Mouse (Mus musculus): ENCODE results near the gene Mpzl1. TPM values are rescaled to one million over a fixed set of nuclear protein-coding genes. Genes with fewer than 3 reads are reported as not detected.
A peak's percentile ranks its signal among the peaks of the same experiment; 100 is the strongest.

The Mpzl1 gene
- polyA plus RNA-seq, 1 experiment from 2014 or later, result 149 TPM

DNA sequence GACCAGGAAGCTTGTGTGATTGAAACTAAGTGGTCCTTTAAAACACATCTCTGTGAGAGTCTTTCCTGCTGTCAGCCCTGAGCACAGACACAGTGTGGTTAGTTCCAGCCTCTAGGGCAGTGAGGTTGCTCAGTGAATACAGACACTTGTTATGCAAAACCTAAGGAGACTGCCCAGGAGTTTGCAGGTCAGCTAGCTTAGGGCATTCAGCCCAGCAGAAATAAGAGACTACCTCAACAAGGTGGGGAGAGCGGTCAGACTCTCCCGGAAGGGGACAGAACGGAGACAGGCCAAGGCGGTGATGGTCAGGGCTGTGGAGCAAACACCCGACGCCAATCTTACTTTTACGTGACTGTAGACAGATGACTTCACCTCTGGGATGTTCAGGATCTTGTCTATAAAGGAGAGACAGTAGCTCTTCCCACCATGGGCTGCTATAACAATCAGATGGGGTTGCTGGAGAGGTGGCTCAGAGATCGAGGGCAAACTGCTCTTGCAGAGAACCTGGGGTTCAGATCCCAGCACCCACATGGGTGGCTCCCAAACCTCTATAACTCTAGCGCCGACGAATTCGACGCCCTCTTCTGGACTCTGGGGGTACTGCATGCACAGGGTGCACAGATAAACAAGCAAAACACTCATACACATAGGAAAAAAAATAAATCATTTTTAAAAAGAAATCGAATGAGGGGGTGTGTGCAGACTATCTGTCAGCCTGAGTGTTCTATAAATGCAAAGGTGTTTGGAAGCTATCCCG, 44.7 kb upstream of the Mpzl1 start:
- no peaks in the 10 kb centered on the region for H3K27me3 ChIP-seq (replicated peaks; ENCODE audit: insufficient read depth, low read length)
- H3K27ac ChIP-seq (ENCODE audit: low read length), result no peak overlapping the region
- no peaks in the 10 kb centered on the region for H3K9me3 ChIP-seq (ENCODE audit: low read length)
- H3K4me2 ChIP-seq (replicated peaks; ENCODE audit: low read depth, low read length), result no peak overlapping the region
- 79% methylated on average over 15 of the region's 15 CpGs for WGBS
- no peak overlapping the region for H3K9ac ChIP-seq (replicated peaks; ENCODE audit: low read depth)
- TF ChIP-seq EP300 (IDR thresholded peaks at IDR 0.05) (no peak), CTCF (IDR thresholded peaks at IDR 0.05) (peak; percentile 14; the same call in 1 of the 2 replicates)
- no peaks in the 10 kb centered on the region for H3K36me3 ChIP-seq (ENCODE audit: insufficient read depth, low read length)
- ATAC-seq, result no peak
- DNase-seq (ENCODE audit: low spot score), result no peak
- H3K4me1 ChIP-seq (ENCODE audit: insufficient read depth, low read depth, low read length), result peaks cover 8% of the 10 kb centered on the region
- H3K4me3 ChIP-seq (ENCODE audit: low read depth, low read length), result no peak overlapping the region

DNA sequence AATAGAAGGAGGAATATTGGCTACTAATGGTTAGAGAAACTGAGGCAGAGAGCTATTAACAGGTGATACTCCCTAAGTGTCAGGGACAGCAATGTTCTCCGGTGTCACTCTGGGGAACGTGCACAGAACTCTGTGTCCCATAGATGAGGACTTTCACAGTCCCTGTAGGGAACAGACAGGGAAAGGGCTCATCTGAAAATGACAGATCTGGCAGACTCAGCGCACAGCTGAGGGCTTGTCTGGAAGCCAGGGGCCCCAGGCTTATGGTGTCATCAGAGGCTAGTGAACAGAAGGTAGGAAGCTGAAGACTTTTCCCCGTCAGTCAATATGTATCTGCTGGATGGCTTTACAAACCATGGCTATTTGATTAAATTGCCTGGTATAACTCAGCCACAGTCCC, 43.2 kb upstream of the Mpzl1 start:
- Histone ChIP-seq H3K36me3 (ENCODE audit: insufficient read depth, low read length) (no peaks in the 10 kb centered on the region), H3K9ac (replicated peaks; ENCODE audit: low read depth) (no peak overlapping the region), H3K4me1 (ENCODE audit: insufficient read depth, low read depth, low read length) (peaks cover 8% of the 10 kb centered on the region), H3K27me3 (replicated peaks; ENCODE audit: insufficient read depth, low read length) (no peaks in the 10 kb centered on the region), H3K27ac (ENCODE audit: low read length) (no peak overlapping the region), H3K4me3 (ENCODE audit: low read depth, low read length) (no peak overlapping the region), H3K9me3 (ENCODE audit: low read length) (no peaks in the 10 kb centered on the region), H3K4me2 (replicated peaks; ENCODE audit: low read depth, low read length) (no peak overlapping the region)
- ATAC-seq (no peak), DNase-seq (ENCODE audit: low spot score) (no peak)
- TF ChIP-seq EP300 (IDR thresholded peaks at IDR 0.05), result no peak
- TF ChIP-seq CTCF (IDR thresholded peaks at IDR 0.05), result no peak
- WGBS, result 67% methylated on average over 4 of the region's 4 CpGs

DNA sequence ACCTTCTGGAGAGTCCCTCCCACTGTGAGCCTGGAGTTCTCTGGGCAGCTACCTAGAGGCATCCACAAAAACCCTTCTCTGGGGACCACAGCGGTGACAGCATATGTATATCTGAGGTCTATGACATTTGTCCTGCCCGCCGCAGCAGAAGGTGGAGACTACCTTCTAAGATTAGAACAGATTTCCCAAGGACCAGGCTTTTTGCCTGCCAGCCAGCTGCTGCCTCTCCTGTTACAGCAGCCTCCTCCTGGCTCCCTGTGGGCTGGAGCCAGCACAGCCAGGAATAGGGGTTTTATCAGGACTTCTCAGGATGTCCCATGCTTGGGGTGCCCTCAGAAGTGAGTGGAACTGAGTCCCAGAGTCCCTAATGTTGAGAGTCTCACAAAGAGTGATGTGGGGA, 42.7 kb upstream of the Mpzl1 start:
- no peak; the same call in 1 of the 2 replicates for ATAC-seq
- H3K9ac ChIP-seq (replicated peaks; ENCODE audit: low read depth), result no peak overlapping the region
- DNase-seq (ENCODE audit: low spot score), result no peak
- WGBS, result 60% methylated on average over 3 of the region's 3 CpGs
- H3K4me1 ChIP-seq (ENCODE audit: insufficient read depth, low read depth, low read length), result peaks cover 5% of the 10 kb centered on the region
- H3K9me3 ChIP-seq (ENCODE audit: low read length), result no peaks in the 10 kb centered on the region
- TF ChIP-seq CTCF (IDR thresholded peaks at IDR 0.05), result no peak
- no peak for TF ChIP-seq EP300 (IDR thresholded peaks at IDR 0.05)
- H3K27me3 ChIP-seq (replicated peaks; ENCODE audit: insufficient read depth, low read length), result no peaks in the 10 kb centered on the region
- H3K36me3 ChIP-seq (ENCODE audit: insufficient read depth, low read length), result no peaks in the 10 kb centered on the region
- no peak overlapping the region for H3K4me3 ChIP-seq (ENCODE audit: low read depth, low read length)
- H3K4me2 ChIP-seq (replicated peaks; ENCODE audit: low read depth, low read length), result no peak overlapping the region
- H3K27ac ChIP-seq (ENCODE audit: low read length), result no peak overlapping the region

- H3K27me3 ChIP-seq (replicated peaks; ENCODE audit: insufficient read depth, low read length), result no peaks in the 10 kb centered on the region
- no peaks in the 10 kb centered on the region for H3K4me1 ChIP-seq (ENCODE audit: insufficient read depth, low read depth, low read length)
- H3K9ac ChIP-seq (replicated peaks; ENCODE audit: low read depth), result no peak overlapping the region
- no peak overlapping the region for H3K4me3 ChIP-seq (ENCODE audit: low read depth, low read length)
- no peak overlapping the region for H3K27ac ChIP-seq (ENCODE audit: low read length)
- WGBS, result 83% methylated on average over 9 of the region's 9 CpGs
- H3K4me2 ChIP-seq (replicated peaks; ENCODE audit: low read depth, low read length), result no peak overlapping the region
- no peaks in the 10 kb centered on the region for H3K36me3 ChIP-seq (ENCODE audit: insufficient read depth, low read length)
- no peak for ATAC-seq
- TF ChIP-seq CTCF (IDR thresholded peaks at IDR 0.05), result no peak
- TF ChIP-seq EP300 (IDR thresholded peaks at IDR 0.05), result no peak
- no peaks in the 10 kb centered on the region for H3K9me3 ChIP-seq (ENCODE audit: low read length)
- peak; percentile 41 for DNase-seq (ENCODE audit: low spot score)
These were observed 40.8 kb upstream of the Mpzl1 start for GRCm38 (mm10) chr1:165675167-165675566.

DNA sequence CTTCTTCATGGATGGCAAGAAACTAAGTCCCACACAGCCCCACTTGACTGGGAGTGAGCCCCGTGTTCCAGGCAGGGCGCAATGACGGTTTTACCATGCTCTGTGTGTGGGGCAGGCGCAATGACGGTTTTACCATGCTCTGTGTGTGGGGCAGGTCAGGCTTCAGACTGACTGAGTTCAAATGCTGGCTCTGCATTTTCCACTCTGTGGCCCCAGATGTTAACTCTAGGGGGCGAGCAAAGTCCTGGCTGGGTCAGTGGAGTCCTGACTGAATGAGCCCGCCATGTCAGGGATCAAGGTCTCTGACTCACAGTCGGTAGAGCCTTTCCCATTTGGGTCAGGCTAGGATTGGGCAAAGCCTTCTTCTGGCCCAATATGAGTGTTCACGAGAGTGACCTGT, 38.0 kb upstream of the Mpzl1 start:
- 84% methylated on average over 9 of the region's 9 CpGs for WGBS
- DNase-seq (ENCODE audit: low spot score), result no peak
- TF ChIP-seq CTCF (IDR thresholded peaks at IDR 0.05) (peak; percentile 43), EP300 (IDR thresholded peaks at IDR 0.05) (no peak)
- no peak for ATAC-seq
- no peak overlapping the region for H3K9ac ChIP-seq (replicated peaks; ENCODE audit: low read depth)
- H3K27me3 ChIP-seq (replicated peaks; ENCODE audit: insufficient read depth, low read length), result no peaks in the 10 kb centered on the region
- no peak overlapping the region for H3K4me3 ChIP-seq (ENCODE audit: low read depth, low read length)
- no peaks in the 10 kb centered on the region for H3K9me3 ChIP-seq (ENCODE audit: low read length)
- no peak overlapping the region for H3K4me2 ChIP-seq (replicated peaks; ENCODE audit: low read depth, low read length)
- no peak overlapping the region for H3K27ac ChIP-seq (ENCODE audit: low read length)
- H3K36me3 ChIP-seq (ENCODE audit: insufficient read depth, low read length), result no peaks in the 10 kb centered on the region
- H3K4me1 ChIP-seq (ENCODE audit: insufficient read depth, low read depth, low read length), result no peaks in the 10 kb centered on the region

- ATAC-seq (no peak), DNase-seq (ENCODE audit: low spot score) (no peak)
- H3K4me2 ChIP-seq (replicated peaks; ENCODE audit: low read depth, low read length), result no peak overlapping the region
- TF ChIP-seq CTCF (IDR thresholded peaks at IDR 0.05), result no peak
- no peak for TF ChIP-seq EP300 (IDR thresholded peaks at IDR 0.05)
- 71% methylated on average over 6 of the region's 6 CpGs for whole genome bisulfite sequencing
- no peaks in the 10 kb centered on the region for H3K36me3 ChIP-seq (ENCODE audit: insufficient read depth, low read length)
- no peaks in the 10 kb centered on the region for H3K4me1 ChIP-seq (ENCODE audit: insufficient read depth, low read depth, low read length)
- H3K4me3 ChIP-seq (ENCODE audit: low read depth, low read length), result no peak overlapping the region
- H3K9me3 ChIP-seq (ENCODE audit: low read length), result no peaks in the 10 kb centered on the region
- no peak overlapping the region for H3K27ac ChIP-seq (ENCODE audit: low read length)
- H3K27me3 ChIP-seq (replicated peaks; ENCODE audit: insufficient read depth, low read length), result no peaks in the 10 kb centered on the region
- no peak overlapping the region for H3K9ac ChIP-seq (replicated peaks; ENCODE audit: low read depth)
These were observed 35.7 kb upstream of the Mpzl1 start for GRCm38 (mm10) chr1:165670056-165670455.
